Mouse (Mus musculus) G1E-ER4 (cell line): ENCODE measurements around the gene Pex5. TPM values are rescaled to one million over a fixed set of nuclear protein-coding genes. Genes with fewer than 3 reads are reported as not detected.

Source experiments
- GATA1 ChIP-seq: IDR thresholded peaks from one replicate; pipeline ENCODE4 v1.8.0; 2012; ENCODE audit warnings: low read length, inconsistent platforms
- polyA plus RNA-seq: library from polyadenylated mRNA; stranded (reverse); fragments of >175 nt; gene quantifications from 2 replicates; pipeline ENCODE4 v1.2.3, GENCODE M21; 2012

Pex5 gene
- polyA plus RNA-seq, 1 experiment, result 31.2 TPM

DNA sequence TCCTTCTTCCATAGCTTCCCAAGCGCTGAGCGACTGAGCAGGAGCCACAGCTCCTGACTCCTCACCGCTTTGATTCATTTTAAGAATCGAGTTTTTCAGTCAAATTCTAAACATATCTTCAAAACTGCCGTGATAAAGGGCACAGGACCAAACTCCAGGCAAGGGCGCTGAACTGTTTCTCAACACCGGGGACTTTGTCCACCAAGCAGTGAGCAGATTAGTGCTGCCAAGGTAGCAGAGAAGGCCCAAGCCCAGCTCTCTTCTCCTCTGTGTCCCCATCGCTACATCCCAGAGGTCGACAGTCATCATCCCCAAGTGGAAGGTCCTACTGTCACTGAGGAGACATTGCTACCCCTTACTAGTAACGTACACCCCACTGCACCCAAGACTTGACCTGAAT lies 8.5 kb downstream of the Pex5 start:
- TF ChIP-seq GATA1, result no peak

DNA sequence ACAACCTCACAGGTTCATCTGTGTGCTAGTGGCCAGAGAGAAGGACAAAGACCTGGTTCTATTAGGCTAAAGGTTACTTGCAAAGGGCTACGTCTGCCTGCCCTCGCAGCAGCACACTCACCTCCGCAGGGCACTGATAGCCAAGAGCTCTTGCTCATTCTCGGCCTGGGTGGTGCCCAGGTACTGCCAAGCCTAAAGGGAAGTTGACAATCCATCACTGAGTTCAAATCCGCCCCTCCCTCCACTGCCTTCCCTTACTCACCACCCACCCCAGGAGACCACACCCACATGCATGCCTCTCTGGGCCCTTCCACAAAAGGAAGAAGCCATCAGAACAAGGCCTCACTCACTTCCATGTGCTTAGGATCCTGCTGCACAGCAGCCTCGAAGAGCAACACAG lies 15.1 kb downstream of the Pex5 start:
- TF ChIP-seq GATA1, result no peak

DNA sequence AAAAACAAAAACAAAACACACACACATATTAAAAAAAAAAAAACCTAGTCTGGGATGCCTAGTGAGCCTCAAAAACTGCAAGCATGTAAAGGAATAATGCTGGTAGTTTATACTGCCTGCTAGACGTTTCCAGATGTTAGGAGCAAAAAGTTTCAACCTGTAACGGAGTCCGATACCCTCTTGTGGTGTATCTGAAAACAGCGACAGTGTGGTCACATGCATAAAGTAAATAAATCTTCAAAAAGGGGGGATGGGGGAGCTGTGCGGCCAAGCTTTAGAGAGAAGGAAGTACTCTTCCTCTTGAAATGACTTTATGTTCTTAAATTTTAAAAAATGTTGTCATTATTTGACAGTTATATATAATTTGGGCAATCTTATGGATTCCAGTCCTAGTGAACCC lies 34.7 kb downstream of the Pex5 start:
- TF ChIP-seq GATA1, result no peak

DNA sequence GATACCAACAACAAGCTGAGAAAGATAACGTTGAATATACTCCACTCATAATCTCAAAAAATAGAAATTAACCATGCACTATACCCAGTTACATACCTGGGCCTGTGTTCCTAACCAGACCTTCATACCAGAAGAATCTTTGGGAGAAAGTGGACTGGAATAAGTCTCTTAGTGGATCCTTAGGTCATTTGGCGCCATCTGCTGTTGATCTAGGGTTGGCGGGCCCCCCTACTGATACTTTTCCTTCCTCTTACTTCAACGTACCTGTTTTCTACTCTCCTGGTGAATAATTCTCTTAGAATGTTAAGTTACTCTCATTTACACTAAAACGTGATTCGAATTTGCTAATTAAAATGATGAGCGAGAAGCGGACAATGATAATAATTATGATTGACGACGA lies 35.5 kb downstream of the Pex5 start:
- TF ChIP-seq GATA1, result no peak

DNA sequence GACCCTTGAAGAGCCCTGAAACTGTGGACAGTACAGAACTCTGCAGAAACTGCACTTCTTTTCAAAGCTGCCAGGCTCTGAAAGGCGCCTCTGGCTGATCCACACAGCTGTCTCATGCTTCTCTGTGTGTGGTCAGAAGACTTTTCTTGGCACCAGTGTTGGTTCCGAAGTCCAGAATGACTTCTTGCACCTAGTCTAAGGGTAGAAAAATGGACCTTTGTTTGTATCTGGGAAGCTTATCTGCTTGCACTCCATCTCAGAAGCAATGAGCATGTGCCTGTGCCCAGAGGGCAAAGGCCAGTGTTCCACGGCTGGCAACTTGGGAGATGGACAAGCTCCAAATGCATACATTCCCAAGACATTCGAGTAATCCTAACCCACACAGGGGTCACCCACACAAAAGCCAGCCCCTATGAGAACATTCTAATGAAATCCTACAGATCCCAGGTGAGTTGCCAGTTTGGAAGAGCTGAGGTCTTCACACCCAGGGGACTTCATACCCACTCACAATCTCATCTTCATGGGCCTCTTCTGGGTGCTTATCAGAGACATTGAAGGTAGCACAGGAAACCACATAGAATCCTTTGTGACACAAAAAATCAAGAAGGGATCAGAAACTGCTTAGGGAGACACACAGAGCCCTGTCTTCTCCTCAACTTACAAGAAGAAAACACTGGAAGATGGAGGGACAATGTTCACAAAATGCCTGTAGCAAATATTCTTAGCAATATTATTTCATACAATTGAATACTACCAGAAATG lies 37.2 kb downstream of the Pex5 start:
- TF ChIP-seq GATA1, result no peak

- no peak for TF ChIP-seq GATA1
Observed at GRCm38 (mm10) chr6:124376311-124376710, 38.6 kb downstream of the Pex5 start.

GRCm38 (mm10) chr6:124375435-124375884 lies 39.4 kb downstream of the Pex5 start:
- TF ChIP-seq GATA1, result peak; percentile 96

DNA sequence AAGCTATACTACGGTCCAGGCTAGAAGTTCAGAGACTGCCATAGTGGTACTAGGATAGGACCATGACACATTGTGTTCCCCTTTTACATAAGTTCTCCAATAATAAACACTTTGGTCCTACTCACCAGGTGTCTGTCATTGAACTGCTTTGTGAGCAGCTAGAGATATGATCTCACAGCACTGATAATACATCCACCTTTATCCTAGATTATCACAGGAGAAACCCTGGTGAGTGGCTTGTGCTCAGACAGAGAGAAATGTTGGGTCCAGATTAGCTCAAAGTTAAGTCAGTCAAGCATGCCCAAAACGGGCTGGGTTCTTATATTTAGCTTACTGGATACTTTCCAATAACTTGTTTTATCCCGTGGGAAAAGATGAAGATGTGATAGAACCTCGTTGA lies 40.2 kb downstream of the Pex5 start:
- peak; percentile 12 for TF ChIP-seq GATA1

GRCm38 (mm10) chr6:124373584-124374206 lies 41.2 kb downstream of the Pex5 start:
- TF ChIP-seq GATA1, result no peak

DNA sequence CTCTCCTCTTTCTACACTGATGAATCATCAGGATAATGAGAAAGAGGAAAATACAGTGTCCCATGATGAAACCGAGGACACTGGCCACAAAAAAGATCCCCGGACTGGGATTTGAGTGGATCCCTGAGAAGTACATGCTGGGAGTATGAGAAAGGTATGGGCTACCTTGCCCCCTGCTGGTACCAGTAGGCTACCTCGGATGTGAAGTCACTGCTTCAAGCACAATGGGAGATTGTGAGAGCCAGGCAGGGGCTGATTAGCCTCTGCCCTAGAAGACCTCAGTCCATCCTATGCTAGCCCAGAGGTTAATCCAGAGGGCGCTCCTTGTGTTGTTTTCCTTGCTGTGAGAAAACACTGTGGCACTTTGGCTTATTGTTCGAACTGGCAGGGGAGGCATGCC lies 50.5 kb downstream of the Pex5 start:
- TF ChIP-seq GATA1, result no peak

DNA sequence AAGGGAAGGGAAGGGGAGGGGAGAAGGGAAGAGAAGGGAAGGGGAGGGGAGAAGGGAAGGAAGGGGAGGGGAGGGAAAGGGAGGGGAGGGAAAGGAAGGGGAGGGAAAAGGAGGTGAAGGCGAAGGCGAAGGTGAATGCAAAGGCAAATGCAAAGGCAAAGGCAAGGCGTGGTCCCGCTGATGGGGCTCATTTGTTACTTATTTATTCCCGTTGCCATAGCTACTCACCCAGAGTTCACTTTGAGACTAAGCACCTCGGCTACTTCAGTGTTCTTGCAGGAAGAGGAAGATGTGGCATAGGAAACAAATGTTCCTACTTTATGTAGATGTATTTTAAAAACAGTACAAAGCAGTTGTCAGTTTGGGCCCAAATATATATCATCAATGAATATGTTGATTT lies 54.3 kb downstream of the Pex5 start:
- TF ChIP-seq GATA1, result no peak

- TF ChIP-seq GATA1, result no peak
Observed at GRCm38 (mm10) chr6:124358953-124359352, 55.9 kb downstream of the Pex5 start.

DNA sequence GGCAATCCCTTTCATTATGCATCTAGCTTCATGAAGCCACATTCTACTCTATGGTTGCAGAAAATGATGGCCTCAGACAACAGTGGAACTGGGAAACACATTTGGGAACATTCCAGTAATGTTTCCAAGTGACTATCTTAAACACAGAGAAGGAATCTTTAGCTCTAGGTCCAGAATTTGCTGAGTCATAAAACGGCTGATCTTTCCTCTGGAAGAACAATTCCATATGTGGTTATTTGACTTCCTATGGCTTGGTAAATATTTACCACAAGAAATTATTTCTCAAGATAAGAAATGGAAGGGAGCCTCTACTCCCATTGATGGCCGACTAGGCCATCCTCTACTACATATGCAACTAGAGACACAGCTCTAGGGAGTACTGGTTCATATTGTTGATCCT lies 61.6 kb downstream of the Pex5 start:
- TF ChIP-seq GATA1, result no peak

Other genes with a start within 250 kb of the Pex5 start
- gene Vmn2r27, start 183.2 kb downstream of the Pex5 start, polyA plus RNA-seq, result not detected in 2 replicates
- not detected in 2 replicates for gene Cd163, start 110.4 kb downstream of the Pex5 start, polyA plus RNA-seq
- 49.1 and 65.4 TPM in 2 replicates for gene Clstn3, start 49.7 kb upstream of the Pex5 start, polyA plus RNA-seq
- not detected in 2 replicates for gene C1rl, start 78.0 kb upstream of the Pex5 start, polyA plus RNA-seq
- not detected in 2 replicates for gene C1ra, start 97.3 kb upstream of the Pex5 start, polyA plus RNA-seq
- not detected in 2 replicates for gene C1s1, start 127.3 kb upstream of the Pex5 start, polyA plus RNA-seq
- not detected in 2 replicates for gene C1rb, start 155.2 kb upstream of the Pex5 start, polyA plus RNA-seq
- not detected in 2 replicates for gene C1s2, start 221.0 kb upstream of the Pex5 start, polyA plus RNA-seq
- 144 and 152 TPM in 2 replicates for gene Lpcat3, start 248.0 kb upstream of the Pex5 start, polyA plus RNA-seq